Mouse (Mus musculus): ENCODE results near the gene Deup1. TPM values are rescaled to one million over a fixed set of nuclear protein-coding genes. Genes with fewer than 3 reads are reported as not detected.
A peak's percentile ranks its signal among the peaks of the same experiment; 100 is the strongest.

The Deup1 gene
- polyA plus RNA-seq, 1 experiment from 2014 or later = 0.75 TPM

DNA sequence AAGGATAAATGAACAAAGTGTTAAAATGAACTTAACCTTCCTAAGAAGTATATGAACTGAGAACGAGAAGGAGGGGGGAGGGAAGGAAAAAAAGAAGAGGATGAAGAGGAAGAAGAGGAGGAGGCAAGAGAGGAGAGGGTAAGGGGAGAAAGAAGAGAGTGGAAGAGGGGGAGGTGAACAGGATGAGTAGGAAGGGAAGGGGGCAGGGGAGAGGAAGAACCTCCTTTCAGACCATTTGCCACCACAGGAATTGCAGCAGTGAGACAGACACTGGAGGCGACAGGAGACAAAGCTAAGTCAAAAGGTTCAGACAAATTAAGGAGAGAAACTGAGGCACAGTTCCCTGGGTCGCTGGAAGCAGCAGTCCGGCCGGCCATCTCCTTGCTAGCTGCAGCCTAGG, 349 bp downstream of the Deup1 start:
- Histone ChIP-seq H3K36me3 (ENCODE audit: control insufficient read depth, insufficient read depth, low read length) (no peaks in the 10 kb centered on the region), H3K9ac (replicated peaks; ENCODE audit: low read length) (peak overlapping the region; percentile 44; the same call in 1 of the 2 replicates), H3K9me3 (ENCODE audit: control insufficient read depth, low read length) (no peaks in the 10 kb centered on the region), H3K4me3 (replicated peaks; ENCODE audit: low read depth, low read length) (peak overlapping the region; percentile 29), H3K4me1 (ENCODE audit: control insufficient read depth, insufficient read depth, low read length) (peaks cover 6% of the 10 kb centered on the region), H3K4me2 (ENCODE audit: low read length) (peak overlapping the region; percentile 73), H3K27me3 (ENCODE audit: control insufficient read depth, insufficient read depth, low read length) (no peaks in the 10 kb centered on the region), H3K27ac (replicated peaks; ENCODE audit: low read depth, low read length) (no peak overlapping the region)
- DNase-seq (no peak), ATAC-seq (ENCODE audit: low FRiP score, low TSS enrichment) (0 out of 2 replicates have a peak, but pooled peaks have one; percentile 3)
- WGBS = 15% methylated on average over 5 of the region's 5 CpGs

DNA sequence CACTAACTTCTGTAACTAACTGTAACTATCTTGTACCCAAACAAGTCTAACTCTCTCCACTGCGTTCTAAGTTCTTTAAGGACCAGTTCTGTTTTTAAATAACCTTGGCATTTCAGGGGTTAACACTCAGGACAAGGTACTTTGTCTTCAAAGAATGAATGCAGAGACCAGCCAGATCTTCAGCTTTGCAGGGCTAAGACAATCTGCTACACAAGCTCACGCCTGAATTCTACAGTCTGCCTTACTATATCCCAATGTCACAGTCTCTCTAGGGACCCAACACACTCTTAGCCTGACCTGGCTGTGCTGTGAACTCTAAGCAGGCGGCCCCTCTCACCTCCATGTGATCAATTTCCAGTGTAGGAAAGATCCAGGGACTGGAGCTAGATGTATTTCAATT, 3.0 kb downstream of the Deup1 start:
- Histone ChIP-seq H3K36me3 (ENCODE audit: control insufficient read depth, insufficient read depth, low read length) (no peaks in the 10 kb centered on the region), H3K27ac (replicated peaks; ENCODE audit: low read depth, low read length) (no peak overlapping the region), H3K4me1 (ENCODE audit: control insufficient read depth, insufficient read depth, low read length) (peaks cover 6% of the 10 kb centered on the region), H3K4me3 (replicated peaks; ENCODE audit: low read depth, low read length) (no peak overlapping the region), H3K27me3 (ENCODE audit: control insufficient read depth, insufficient read depth, low read length) (no peaks in the 10 kb centered on the region), H3K4me2 (ENCODE audit: low read length) (no peak overlapping the region), H3K9me3 (ENCODE audit: control insufficient read depth, low read length) (no peaks in the 10 kb centered on the region), H3K9ac (replicated peaks; ENCODE audit: low read length) (no peak overlapping the region)
- DNase-seq (no peak), ATAC-seq (ENCODE audit: low FRiP score, low TSS enrichment) (no peak)
- 74% methylated on average over 3 of the region's 3 CpGs for whole genome bisulfite sequencing

DNA sequence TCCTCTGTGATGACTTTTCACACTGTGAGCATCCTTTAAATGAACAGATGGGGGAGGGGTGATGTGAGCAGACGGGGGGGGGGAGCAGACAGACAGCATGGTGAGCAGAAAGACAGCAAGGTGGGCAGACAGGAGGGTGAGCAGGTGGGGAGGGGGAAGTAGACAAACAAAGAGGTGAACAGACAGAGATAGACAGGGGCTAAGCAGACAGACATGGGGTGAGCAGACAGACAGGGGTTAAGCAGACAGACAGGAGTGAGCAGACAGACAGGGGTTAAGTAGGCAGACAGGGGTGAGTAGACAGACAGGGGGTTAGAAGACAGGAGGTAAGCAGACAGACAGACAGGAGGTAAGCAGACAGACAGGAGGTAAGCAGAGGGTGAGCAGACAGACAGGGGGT, 8.0 kb downstream of the Deup1 start:
- Histone ChIP-seq H3K4me1 (ENCODE audit: control insufficient read depth, insufficient read depth, low read length) (no peaks in the 10 kb centered on the region), H3K4me2 (ENCODE audit: low read length) (no peak overlapping the region), H3K27me3 (ENCODE audit: control insufficient read depth, insufficient read depth, low read length) (no peaks in the 10 kb centered on the region), H3K36me3 (ENCODE audit: control insufficient read depth, insufficient read depth, low read length) (no peaks in the 10 kb centered on the region), H3K4me3 (replicated peaks; ENCODE audit: low read depth, low read length) (no peak overlapping the region), H3K9ac (replicated peaks; ENCODE audit: low read length) (no peak overlapping the region), H3K27ac (replicated peaks; ENCODE audit: low read depth, low read length) (no peak overlapping the region), H3K9me3 (ENCODE audit: control insufficient read depth, low read length) (no peaks in the 10 kb centered on the region)
- WGBS = 43% methylated on average over 1 of the region's 1 CpGs
- ATAC-seq (ENCODE audit: low FRiP score, low TSS enrichment) (no peak; the same call in 1 of the 2 replicates), DNase-seq (no peak)

DNA sequence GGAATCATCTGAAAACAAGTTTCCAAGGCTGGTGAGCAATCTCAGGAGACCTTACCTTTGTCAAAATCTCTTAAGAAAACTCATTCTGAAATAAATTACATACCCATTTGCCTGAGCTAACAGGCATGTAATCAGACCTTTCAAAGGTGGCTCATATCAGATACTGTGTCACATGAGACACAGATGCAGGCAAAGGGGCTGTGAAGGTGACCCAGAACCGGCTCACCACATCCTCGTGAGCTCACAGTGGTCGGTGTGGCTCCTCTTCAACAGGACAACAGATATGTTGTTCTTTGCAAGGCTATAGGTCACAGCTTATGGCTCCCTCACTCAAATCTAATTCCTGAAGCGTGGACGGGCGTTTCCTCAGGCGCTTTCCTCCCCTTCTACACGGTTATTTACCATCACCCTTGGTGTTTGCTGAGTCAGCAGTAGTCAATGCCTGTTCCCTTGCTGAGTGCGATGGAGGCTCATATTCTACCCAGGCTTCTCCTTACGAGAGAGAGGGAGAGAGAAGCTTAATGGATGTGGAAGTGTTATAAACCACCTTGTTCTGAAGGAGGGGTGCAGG, 8.6 kb downstream of the Deup1 start:
- H3K27ac ChIP-seq (replicated peaks; ENCODE audit: low read depth, low read length) = no peak overlapping the region
- no peaks in the 10 kb centered on the region for H3K36me3 ChIP-seq (ENCODE audit: control insufficient read depth, insufficient read depth, low read length)
- ATAC-seq (ENCODE audit: low FRiP score, low TSS enrichment) (no peak), DNase-seq (peak; percentile 30)
- no peaks in the 10 kb centered on the region for H3K4me1 ChIP-seq (ENCODE audit: control insufficient read depth, insufficient read depth, low read length)
- no peak overlapping the region for H3K9ac ChIP-seq (replicated peaks; ENCODE audit: low read length)
- H3K9me3 ChIP-seq (ENCODE audit: control insufficient read depth, low read length) = no peaks in the 10 kb centered on the region
- no peak overlapping the region for H3K4me2 ChIP-seq (ENCODE audit: low read length)
- H3K4me3 ChIP-seq (replicated peaks; ENCODE audit: low read depth, low read length) = no peak overlapping the region
- 65% methylated on average over 10 of the region's 10 CpGs for WGBS
- H3K27me3 ChIP-seq (ENCODE audit: control insufficient read depth, insufficient read depth, low read length) = no peaks in the 10 kb centered on the region

DNA sequence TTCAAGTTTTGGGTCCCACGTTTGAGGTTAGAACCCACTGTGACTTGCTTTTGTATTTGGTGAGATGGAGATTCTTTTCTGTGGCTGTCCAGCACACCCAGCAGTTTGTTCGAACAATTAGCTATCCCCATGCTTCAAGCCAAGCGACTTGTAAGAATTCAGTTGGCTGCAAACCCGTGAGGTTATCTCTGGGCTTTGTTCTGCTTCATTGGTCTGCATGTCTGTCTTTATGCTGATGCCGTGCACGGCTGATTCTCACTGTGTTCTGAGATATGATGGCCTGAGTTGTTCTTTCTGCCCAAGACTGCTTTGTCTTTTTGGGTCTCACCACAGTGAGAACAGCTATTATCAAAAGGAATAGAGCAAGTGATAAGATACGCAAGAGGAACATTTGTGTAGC, 10.7 kb downstream of the Deup1 start:
- ATAC-seq (ENCODE audit: low FRiP score, low TSS enrichment) = no peak
- Histone ChIP-seq H3K4me1 (ENCODE audit: control insufficient read depth, insufficient read depth, low read length) (no peaks in the 10 kb centered on the region), H3K4me3 (replicated peaks; ENCODE audit: low read depth, low read length) (no peak overlapping the region), H3K9ac (replicated peaks; ENCODE audit: low read length) (no peak overlapping the region), H3K36me3 (ENCODE audit: control insufficient read depth, insufficient read depth, low read length) (no peaks in the 10 kb centered on the region), H3K27me3 (ENCODE audit: control insufficient read depth, insufficient read depth, low read length) (no peaks in the 10 kb centered on the region), H3K9me3 (ENCODE audit: control insufficient read depth, low read length) (no peaks in the 10 kb centered on the region), H3K27ac (replicated peaks; ENCODE audit: low read depth, low read length) (no peak overlapping the region), H3K4me2 (ENCODE audit: low read length) (no peak overlapping the region)
- WGBS = 20% methylated on average over 7 of the region's 7 CpGs
- no peak for DNase-seq

DNA sequence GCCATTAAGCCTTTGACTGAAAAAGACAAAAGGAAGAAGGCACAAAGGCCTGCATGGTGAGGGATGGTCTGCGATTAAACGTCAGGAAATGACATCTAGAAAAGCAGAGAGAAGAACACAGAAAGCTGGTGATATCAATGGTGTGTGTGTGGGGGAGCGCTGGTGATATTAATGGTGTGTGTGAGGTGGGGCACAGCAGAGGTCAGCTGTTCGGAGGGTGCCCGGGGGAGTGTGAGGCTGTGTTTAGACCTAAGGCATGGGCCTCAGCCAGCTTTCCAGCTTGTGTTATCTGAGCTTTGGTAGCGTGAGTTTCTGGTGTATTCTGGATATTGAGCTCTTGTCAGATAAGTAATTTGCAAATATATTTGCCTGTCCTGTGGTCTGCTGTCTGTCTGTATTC, 11.3 kb downstream of the Deup1 start:
- no peak for DNase-seq
- WGBS = 77% methylated on average over 6 of the region's 6 CpGs
- no peak overlapping the region for H3K9ac ChIP-seq (replicated peaks; ENCODE audit: low read length)
- H3K9me3 ChIP-seq (ENCODE audit: control insufficient read depth, low read length) = no peaks in the 10 kb centered on the region
- H3K36me3 ChIP-seq (ENCODE audit: control insufficient read depth, insufficient read depth, low read length) = no peaks in the 10 kb centered on the region
- no peak for ATAC-seq (ENCODE audit: low FRiP score, low TSS enrichment)
- H3K4me3 ChIP-seq (replicated peaks; ENCODE audit: low read depth, low read length) = no peak overlapping the region
- no peak overlapping the region for H3K27ac ChIP-seq (replicated peaks; ENCODE audit: low read depth, low read length)
- H3K4me2 ChIP-seq (ENCODE audit: low read length) = no peak overlapping the region
- no peaks in the 10 kb centered on the region for H3K27me3 ChIP-seq (ENCODE audit: control insufficient read depth, insufficient read depth, low read length)
- no peaks in the 10 kb centered on the region for H3K4me1 ChIP-seq (ENCODE audit: control insufficient read depth, insufficient read depth, low read length)

DNA sequence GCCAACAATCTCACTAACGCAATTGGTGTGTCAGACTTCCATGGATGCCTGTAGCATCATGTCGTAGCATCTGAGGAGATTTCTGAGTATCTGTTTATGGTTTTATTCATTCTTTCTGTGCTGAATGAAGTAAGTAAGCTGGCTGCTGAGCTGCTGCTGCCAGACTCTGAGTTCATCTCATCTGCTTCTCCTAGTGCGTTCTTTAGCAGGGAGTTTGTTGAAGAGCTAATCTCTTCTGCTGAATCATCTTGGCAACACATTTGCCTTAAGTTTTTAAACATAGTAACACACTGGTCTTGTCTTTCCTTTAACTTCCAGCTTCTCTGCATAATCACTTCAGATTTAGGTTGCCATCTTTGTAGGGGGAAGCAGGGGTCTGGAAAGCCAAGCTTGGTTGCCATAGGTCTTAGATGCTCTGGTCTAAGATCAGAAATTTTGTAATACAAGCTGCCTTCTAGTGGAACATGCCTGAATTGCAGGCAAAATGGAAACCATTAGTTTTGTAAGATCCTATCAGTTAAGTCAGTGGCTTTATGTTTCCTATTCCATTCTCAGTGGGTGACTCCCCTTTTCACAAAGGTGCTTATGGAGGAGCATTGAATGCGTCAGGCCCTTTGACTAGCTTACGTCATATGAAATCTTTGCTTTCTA, 18.3 kb downstream of the Deup1 start:
- no peak overlapping the region for H3K4me2 ChIP-seq (ENCODE audit: low read length)
- H3K4me1 ChIP-seq (ENCODE audit: control insufficient read depth, insufficient read depth, low read length) = no peaks in the 10 kb centered on the region
- H3K9ac ChIP-seq (replicated peaks; ENCODE audit: low read length) = no peak overlapping the region
- DNase-seq = no peak
- H3K4me3 ChIP-seq (replicated peaks; ENCODE audit: low read depth, low read length) = no peak overlapping the region
- no peak for ATAC-seq (ENCODE audit: low FRiP score, low TSS enrichment)
- H3K36me3 ChIP-seq (ENCODE audit: control insufficient read depth, insufficient read depth, low read length) = no peaks in the 10 kb centered on the region
- no peaks in the 10 kb centered on the region for H3K27me3 ChIP-seq (ENCODE audit: control insufficient read depth, insufficient read depth, low read length)
- no peak overlapping the region for H3K27ac ChIP-seq (replicated peaks; ENCODE audit: low read depth, low read length)
- 96% methylated on average over 5 of the region's 5 CpGs for WGBS
- H3K9me3 ChIP-seq (ENCODE audit: control insufficient read depth, low read length) = no peaks in the 10 kb centered on the region

DNA sequence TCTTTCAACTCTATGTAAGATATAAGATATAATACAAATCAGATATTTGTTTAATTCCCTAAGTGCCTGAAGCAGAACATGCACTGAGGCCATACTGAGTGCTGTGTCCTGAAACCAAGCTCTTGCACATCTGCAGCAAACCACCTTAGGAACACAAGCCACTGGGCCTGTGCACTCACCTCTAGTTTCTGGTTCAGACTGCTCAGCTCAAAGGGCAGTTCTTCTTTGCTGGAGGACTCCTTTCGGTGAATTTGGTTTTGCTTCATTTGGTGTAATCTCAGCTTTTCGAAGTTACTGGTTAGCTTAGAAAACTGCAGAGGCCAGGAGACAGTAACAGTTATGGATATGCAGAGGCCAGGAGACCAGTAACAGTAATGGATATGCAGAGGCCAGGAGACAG, 20.1 kb downstream of the Deup1 start:
- Histone ChIP-seq H3K9ac (replicated peaks; ENCODE audit: low read length) (no peak overlapping the region), H3K4me3 (replicated peaks; ENCODE audit: low read depth, low read length) (no peak overlapping the region), H3K4me2 (ENCODE audit: low read length) (no peak overlapping the region), H3K27me3 (ENCODE audit: control insufficient read depth, insufficient read depth, low read length) (no peaks in the 10 kb centered on the region), H3K9me3 (ENCODE audit: control insufficient read depth, low read length) (no peaks in the 10 kb centered on the region), H3K4me1 (ENCODE audit: control insufficient read depth, insufficient read depth, low read length) (no peaks in the 10 kb centered on the region), H3K36me3 (ENCODE audit: control insufficient read depth, insufficient read depth, low read length) (no peaks in the 10 kb centered on the region), H3K27ac (replicated peaks; ENCODE audit: low read depth, low read length) (no peak overlapping the region)
- WGBS = 89% methylated on average over 2 of the region's 2 CpGs
- ATAC-seq (ENCODE audit: low FRiP score, low TSS enrichment) (no peak), DNase-seq (no peak)

DNA sequence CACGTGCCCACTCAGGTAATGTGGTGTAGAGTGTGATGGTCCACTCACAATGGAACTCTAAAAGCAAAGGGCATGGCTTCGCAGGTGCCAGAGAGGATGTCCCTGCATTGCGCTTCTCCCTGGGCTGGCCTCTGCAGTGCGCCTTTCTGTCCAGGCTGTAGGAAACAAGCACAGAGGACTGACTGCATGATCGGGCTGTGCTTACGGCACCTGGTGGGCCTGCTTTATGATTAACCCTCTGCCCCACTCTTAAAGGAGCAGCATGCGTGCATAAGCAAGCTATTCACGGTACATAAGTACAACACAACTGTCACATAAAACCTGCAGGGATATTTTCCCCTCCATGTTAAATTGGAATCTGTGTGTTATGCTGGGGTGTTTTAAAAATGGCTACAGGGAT, 24.6 kb downstream of the Deup1 start:
- 83% methylated on average over 8 of the region's 8 CpGs for WGBS
- no peak for ATAC-seq (ENCODE audit: low FRiP score, low TSS enrichment)
- H3K4me2 ChIP-seq (ENCODE audit: low read length) = no peak overlapping the region
- no peak overlapping the region for H3K9ac ChIP-seq (replicated peaks; ENCODE audit: low read length)
- H3K36me3 ChIP-seq (ENCODE audit: control insufficient read depth, insufficient read depth, low read length) = no peaks in the 10 kb centered on the region
- H3K4me3 ChIP-seq (replicated peaks; ENCODE audit: low read depth, low read length) = no peak overlapping the region
- no peaks in the 10 kb centered on the region for H3K27me3 ChIP-seq (ENCODE audit: control insufficient read depth, insufficient read depth, low read length)
- no peak for DNase-seq
- no peak overlapping the region for H3K27ac ChIP-seq (replicated peaks; ENCODE audit: low read depth, low read length)
- H3K9me3 ChIP-seq (ENCODE audit: control insufficient read depth, low read length) = no peaks in the 10 kb centered on the region
- no peaks in the 10 kb centered on the region for H3K4me1 ChIP-seq (ENCODE audit: control insufficient read depth, insufficient read depth, low read length)

Measured in midbrain, embryonic 14.5 days (tissue).